Mouse (Mus musculus): ENCODE results near the gene Ccdc194. TPM values are rescaled to one million over a fixed set of nuclear protein-coding genes. Genes with fewer than 3 reads are reported as not detected.

Ccdc194 gene
- polyA plus RNA-seq, 1 experiment from 2014 or later = not detected

Other genes with a start within 250 kb of the Ccdc194 start
- gene Use1, start 158.9 kb downstream of the Ccdc194 start, polyA plus RNA-seq (2016; fragmentation: Nextera tagmentation; extraction: Ambion mirVana) = 81.4 and 82.7 TPM in 2 replicates
- gene Ocel1, start 154.4 kb downstream of the Ccdc194 start, polyA plus RNA-seq (2016; fragmentation: Nextera tagmentation; extraction: Ambion mirVana) = 3.5 and 4.0 TPM in 2 replicates
- 47.8 and 49.0 TPM in 2 replicates for gene Nr2f6, start 143.8 kb downstream of the Ccdc194 start, polyA plus RNA-seq (2016; fragmentation: Nextera tagmentation; extraction: Ambion mirVana)
- gene Ushbp1, start 129.9 kb downstream of the Ccdc194 start, polyA plus RNA-seq (2016; fragmentation: Nextera tagmentation; extraction: Ambion mirVana) = 5.8 and 5.9 TPM in 2 replicates
- gene Babam1, start 128.8 kb downstream of the Ccdc194 start, polyA plus RNA-seq (2016; fragmentation: Nextera tagmentation; extraction: Ambion mirVana) = 106 and 108 TPM in 2 replicates
- gene Ankle1, start 119.7 kb downstream of the Ccdc194 start, polyA plus RNA-seq (2016; fragmentation: Nextera tagmentation; extraction: Ambion mirVana) = 47.3 and 51.2 TPM in 2 replicates
- gene Abhd8, start 62.1 kb downstream of the Ccdc194 start, polyA plus RNA-seq (2016; fragmentation: Nextera tagmentation; extraction: Ambion mirVana) = 67.6 and 68.2 TPM in 2 replicates
- 218 and 226 TPM in 2 replicates for gene Mrpl34, start 60.8 kb downstream of the Ccdc194 start, polyA plus RNA-seq (2016; fragmentation: Nextera tagmentation; extraction: Ambion mirVana)
- gene Dda1, start 56.5 kb downstream of the Ccdc194 start, polyA plus RNA-seq (2016; fragmentation: Nextera tagmentation; extraction: Ambion mirVana) = 116 and 122 TPM in 2 replicates
- gene Ano8, start 39.7 kb downstream of the Ccdc194 start, polyA plus RNA-seq (2016; fragmentation: Nextera tagmentation; extraction: Ambion mirVana) = 1.8 TPM in 2 replicates
- 21.3 and 22.3 TPM in 2 replicates for gene Gtpbp3, start 37.6 kb downstream of the Ccdc194 start, polyA plus RNA-seq (2016; fragmentation: Nextera tagmentation; extraction: Ambion mirVana)
- 43.3 and 47.5 TPM in 2 replicates for gene Plvap, start 14.0 kb downstream of the Ccdc194 start, polyA plus RNA-seq (2016; fragmentation: Nextera tagmentation; extraction: Ambion mirVana)
- 6.7 and 7.4 TPM in 2 replicates for gene Bst2, start 11.7 kb upstream of the Ccdc194 start, polyA plus RNA-seq (2016; fragmentation: Nextera tagmentation; extraction: Ambion mirVana)
- gene Mvb12a, start 17.2 kb upstream of the Ccdc194 start, polyA plus RNA-seq (2016; fragmentation: Nextera tagmentation; extraction: Ambion mirVana) = 65.9 and 66.0 TPM in 2 replicates
- 0.17 and 0.28 TPM in 2 replicates for gene Tmem221, start 33.2 kb upstream of the Ccdc194 start, polyA plus RNA-seq (2016; fragmentation: Nextera tagmentation; extraction: Ambion mirVana)
- gene Nxnl1, start 40.9 kb upstream of the Ccdc194 start, polyA plus RNA-seq (2016; fragmentation: Nextera tagmentation; extraction: Ambion mirVana) = 0.09 TPM in 1 of 2 replicates, not detected in the other
- gene Slc27a1, start 43.2 kb upstream of the Ccdc194 start, polyA plus RNA-seq (2016; fragmentation: Nextera tagmentation; extraction: Ambion mirVana) = 20.2 and 21.9 TPM in 2 replicates
- 262 and 266 TPM in 2 replicates for gene Pgls, start 66.5 kb upstream of the Ccdc194 start, polyA plus RNA-seq (2016; fragmentation: Nextera tagmentation; extraction: Ambion mirVana)
- gene Fam129c, start 71.9 kb upstream of the Ccdc194 start, polyA plus RNA-seq (2016; fragmentation: Nextera tagmentation; extraction: Ambion mirVana) = 4.1 and 5.1 TPM in 2 replicates
- gene Colgalt1, start 85.3 kb upstream of the Ccdc194 start, polyA plus RNA-seq (2016; fragmentation: Nextera tagmentation; extraction: Ambion mirVana) = 44.2 and 47.4 TPM in 2 replicates
- 2.9 and 3.3 TPM in 2 replicates for gene Unc13a, start 146.0 kb upstream of the Ccdc194 start, polyA plus RNA-seq (2016; fragmentation: Nextera tagmentation; extraction: Ambion mirVana)
- 2.5 and 3.0 TPM in 2 replicates for gene Jak3, start 150.6 kb upstream of the Ccdc194 start, polyA plus RNA-seq (2016; fragmentation: Nextera tagmentation; extraction: Ambion mirVana)
- 0.26 TPM in 1 of 2 replicates, not detected in the other for gene Insl3, start 163.5 kb upstream of the Ccdc194 start, polyA plus RNA-seq (2016; fragmentation: Nextera tagmentation; extraction: Ambion mirVana)
- gene B3gnt3, start 176.1 kb upstream of the Ccdc194 start, polyA plus RNA-seq (2016; fragmentation: Nextera tagmentation; extraction: Ambion mirVana) = 0.41 and 0.69 TPM in 2 replicates
- 12.6 and 13.2 TPM in 2 replicates for gene Fcho1, start 200.0 kb upstream of the Ccdc194 start, polyA plus RNA-seq (2016; fragmentation: Nextera tagmentation; extraction: Ambion mirVana)

Measured in forebrain, embryonic 10.5 days (tissue).